Mouse (Mus musculus): ENCODE data around the gene Gm17581. TPM values are rescaled to one million over a fixed set of nuclear protein-coding genes. Genes with fewer than 3 reads are reported as not detected.

Gm17581 gene
- polyA plus RNA-seq, 1 experiment from 2014 or later, result not detected

GRCm38 (mm10) chr2:155764679-155765418, 29.2 kb upstream of the Gm17581 start:
- H3K4me2 ChIP-seq, result no peak overlapping the region
- no peaks in the 10 kb centered on the region for H3K9me3 ChIP-seq
- H3K36me3 ChIP-seq (replicated peaks), result no peaks in the 10 kb centered on the region
- peak; percentile 39 for ATAC-seq (ENCODE audit: low FRiP score)
- WGBS, result 52% methylated on average over 13 of the region's 13 CpGs
- H3K27me3 ChIP-seq, result 0 out of 2 replicates have a peak, but pooled peaks cover 5% of the 10 kb centered on the region
- H3K27ac ChIP-seq, result no peak overlapping the region
- no peak overlapping the region for H3K4me3 ChIP-seq (replicated peaks)
- H3K9ac ChIP-seq, result no peak overlapping the region
- H3K4me1 ChIP-seq, result no peaks in the 10 kb centered on the region

GRCm38 (mm10) chr2:155756855-155757566, 21.3 kb upstream of the Gm17581 start:
- Histone ChIP-seq H3K36me3 (replicated peaks) (no peaks in the 10 kb centered on the region), H3K27ac (no peak overlapping the region), H3K27me3 (peaks cover 10% of the 10 kb centered on the region; the same call in 1 of the 2 replicates), H3K4me2 (no peak overlapping the region), H3K9me3 (no peaks in the 10 kb centered on the region), H3K9ac (no peak overlapping the region), H3K4me1 (no peaks in the 10 kb centered on the region), H3K4me3 (replicated peaks) (no peak overlapping the region)
- 58% methylated on average over 14 of the region's 14 CpGs for WGBS
- ATAC-seq (ENCODE audit: low FRiP score), result no peak

- Histone ChIP-seq H3K4me2 (no peak overlapping the region), H3K4me3 (replicated peaks) (no peak overlapping the region), H3K36me3 (replicated peaks) (no peaks in the 10 kb centered on the region), H3K9me3 (no peaks in the 10 kb centered on the region), H3K27ac (no peak overlapping the region), H3K27me3 (peaks cover 18% of the 10 kb centered on the region), H3K4me1 (peaks cover 7% of the 10 kb centered on the region), H3K9ac (no peak overlapping the region)
- ATAC-seq (ENCODE audit: low FRiP score), result no peak
- 4% methylated on average over 1 of the region's 1 CpGs for WGBS
These were observed 20.1 kb upstream of the Gm17581 start for GRCm38 (mm10) chr2:155755746-155756145.

GRCm38 (mm10) chr2:155751014-155751786, 15.5 kb upstream of the Gm17581 start, which contains the start of gene Procr:
Gene Procr, plus strand, starts transcription at chr2:155751117.
- Histone ChIP-seq H3K9ac (peak within 1 kb of the TSS; percentile 44), H3K36me3 (replicated peaks) (no peaks in the 10 kb centered on the region), H3K27ac (no peak within 1 kb of the TSS), H3K4me1 (peaks cover 9% of the 10 kb centered on the region), H3K4me2 (peak within 1 kb of the TSS; percentile 58), H3K27me3 (peaks cover 14% of the 10 kb centered on the region), H3K9me3 (no peaks in the 10 kb centered on the region), H3K4me3 (replicated peaks) (peak within 1 kb of the TSS; percentile 32)
- ATAC-seq (ENCODE audit: low FRiP score), result no peak
- 3% methylated on average over 25 of the region's 25 CpGs for WGBS

- 85% methylated on average over 4 of the region's 4 CpGs for WGBS
- no peaks in the 10 kb centered on the region for H3K9me3 ChIP-seq
- peaks cover 9% of the 10 kb centered on the region for H3K4me1 ChIP-seq
- no peak overlapping the region for H3K27ac ChIP-seq
- no peaks in the 10 kb centered on the region for H3K36me3 ChIP-seq (replicated peaks)
- no peak overlapping the region for H3K4me3 ChIP-seq (replicated peaks)
- no peak overlapping the region for H3K4me2 ChIP-seq
- peaks cover 14% of the 10 kb centered on the region for H3K27me3 ChIP-seq
- no peak for ATAC-seq (ENCODE audit: low FRiP score)
- H3K9ac ChIP-seq, result no peak overlapping the region
These were observed 13.7 kb upstream of the Gm17581 start for GRCm38 (mm10) chr2:155749394-155749793.

GRCm38 (mm10) chr2:155745487-155745886, 9.8 kb upstream of the Gm17581 start:
- H3K27me3 ChIP-seq, result no peaks in the 10 kb centered on the region
- H3K4me3 ChIP-seq (replicated peaks), result no peak overlapping the region
- no peak overlapping the region for H3K27ac ChIP-seq
- no peak for ATAC-seq (ENCODE audit: low FRiP score)
- no peak overlapping the region for H3K4me2 ChIP-seq
- H3K4me1 ChIP-seq, result no peaks in the 10 kb centered on the region
- H3K9ac ChIP-seq, result no peak overlapping the region
- no peaks in the 10 kb centered on the region for H3K36me3 ChIP-seq (replicated peaks)
- WGBS, result 76% methylated on average over 3 of the region's 3 CpGs
- no peaks in the 10 kb centered on the region for H3K9me3 ChIP-seq

GRCm38 (mm10) chr2:155743351-155743750, 7.7 kb upstream of the Gm17581 start:
- no peak for ATAC-seq (ENCODE audit: low FRiP score)
- no peak overlapping the region for H3K4me2 ChIP-seq
- WGBS, result 96% methylated on average over 9 of the region's 9 CpGs

DNA sequence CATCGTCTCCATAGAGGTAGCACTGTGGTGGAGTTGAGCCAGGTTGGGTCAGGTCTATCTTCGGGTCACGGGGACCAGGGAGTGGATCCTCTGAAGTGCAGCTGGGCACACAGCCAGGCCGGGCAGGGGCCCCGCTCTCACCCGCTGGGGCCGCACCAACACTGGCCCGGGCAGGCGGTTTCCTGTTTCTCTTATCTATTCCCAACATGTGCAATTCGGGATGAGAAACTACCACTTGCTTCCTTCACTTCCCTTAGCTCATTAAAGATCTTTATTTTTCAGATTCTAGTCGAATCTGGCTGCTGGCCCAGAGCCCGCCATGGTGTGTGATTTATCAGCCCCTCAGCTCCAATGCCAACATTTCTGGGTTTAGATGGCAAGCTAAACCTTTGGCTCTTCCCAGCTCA, 7.3 kb upstream of the Gm17581 start:
- no peak for ATAC-seq (ENCODE audit: low FRiP score)
- H3K27ac ChIP-seq, result no peak overlapping the region
- no peaks in the 10 kb centered on the region for H3K9me3 ChIP-seq
- 86% methylated on average over 12 of the region's 12 CpGs for WGBS
- no peaks in the 10 kb centered on the region for H3K36me3 ChIP-seq (replicated peaks)
- no peak overlapping the region for H3K4me2 ChIP-seq
- no peaks in the 10 kb centered on the region for H3K27me3 ChIP-seq
- H3K4me3 ChIP-seq (replicated peaks), result no peak overlapping the region
- H3K9ac ChIP-seq, result no peak overlapping the region
- no peaks in the 10 kb centered on the region for H3K4me1 ChIP-seq

More at GRCm38 (mm10) chr2:155743351-155743750, 7.7 kb upstream of the Gm17581 start:
- no peak overlapping the region for H3K4me3 ChIP-seq (replicated peaks)
- H3K27me3 ChIP-seq, result no peaks in the 10 kb centered on the region
- no peaks in the 10 kb centered on the region for H3K9me3 ChIP-seq
- no peaks in the 10 kb centered on the region for H3K4me1 ChIP-seq
- H3K9ac ChIP-seq, result no peak overlapping the region
- no peak overlapping the region for H3K27ac ChIP-seq
- H3K36me3 ChIP-seq (replicated peaks), result no peaks in the 10 kb centered on the region

DNA sequence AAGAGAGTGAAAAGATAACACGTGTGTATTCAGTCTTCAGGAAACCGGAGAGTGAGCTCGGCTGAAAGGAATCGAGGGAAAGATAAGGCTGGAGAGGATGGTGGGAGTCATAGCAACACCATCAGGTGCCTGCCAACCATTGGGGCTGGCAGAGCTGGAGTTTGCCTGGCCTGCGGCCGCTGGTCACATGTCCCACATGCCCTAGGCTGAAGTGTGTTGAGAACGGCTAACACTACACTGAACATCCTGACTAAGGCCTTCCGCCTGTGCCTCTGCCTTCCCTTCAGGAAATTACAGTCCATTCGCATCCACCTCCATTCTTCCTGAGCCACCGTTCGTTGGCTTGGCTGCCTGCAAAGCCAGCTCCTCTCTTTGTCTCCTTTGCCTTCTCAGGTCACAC, 6.5 kb upstream of the Gm17581 start:
- Histone ChIP-seq H3K4me3 (replicated peaks) (no peak overlapping the region), H3K27me3 (no peaks in the 10 kb centered on the region), H3K9ac (no peak overlapping the region), H3K9me3 (no peaks in the 10 kb centered on the region), H3K4me2 (no peak overlapping the region), H3K36me3 (replicated peaks) (no peaks in the 10 kb centered on the region), H3K4me1 (no peaks in the 10 kb centered on the region), H3K27ac (no peak overlapping the region)
- WGBS, result 89% methylated on average over 11 of the region's 11 CpGs
- ATAC-seq (ENCODE audit: low FRiP score), result no peak

- no peaks in the 10 kb centered on the region for H3K4me1 ChIP-seq
- no peak for ATAC-seq (ENCODE audit: low FRiP score)
- no peaks in the 10 kb centered on the region for H3K9me3 ChIP-seq
- no peak overlapping the region for H3K9ac ChIP-seq
- no peak overlapping the region for H3K4me2 ChIP-seq
- WGBS, result 77% methylated on average over 9 of the region's 9 CpGs
- H3K27me3 ChIP-seq, result no peaks in the 10 kb centered on the region
- no peak overlapping the region for H3K27ac ChIP-seq
- no peaks in the 10 kb centered on the region for H3K36me3 ChIP-seq (replicated peaks)
- no peak overlapping the region for H3K4me3 ChIP-seq (replicated peaks)
These were observed 2.1 kb upstream of the Gm17581 start for GRCm38 (mm10) chr2:155737803-155738202.

DNA sequence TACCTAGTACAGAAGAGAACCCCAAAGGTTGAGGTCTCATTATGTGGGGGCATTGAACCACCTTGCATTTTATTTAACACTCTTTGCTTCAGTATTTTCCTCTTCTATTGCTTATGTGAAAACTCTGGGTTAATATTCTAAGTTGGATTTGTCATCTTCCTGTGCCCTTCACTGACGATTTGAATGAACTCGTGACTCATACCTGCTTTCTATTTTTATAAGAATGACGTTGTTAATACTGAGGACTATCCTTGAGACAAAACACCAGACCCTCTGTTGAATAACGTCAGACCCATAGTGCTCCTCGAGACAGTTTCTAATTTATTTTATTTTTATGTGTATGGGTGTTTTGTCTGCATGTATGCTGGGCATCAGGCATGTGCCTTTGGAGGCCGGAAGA, 1.3 kb upstream of the Gm17581 start:
- Histone ChIP-seq H3K4me1 (no peaks in the 10 kb centered on the region), H3K36me3 (replicated peaks) (no peaks in the 10 kb centered on the region), H3K4me2 (no peak overlapping the region), H3K27ac (no peak overlapping the region), H3K27me3 (no peaks in the 10 kb centered on the region), H3K4me3 (replicated peaks) (no peak overlapping the region), H3K9ac (no peak overlapping the region), H3K9me3 (no peaks in the 10 kb centered on the region)
- 86% methylated on average over 6 of the region's 6 CpGs for WGBS
- ATAC-seq (ENCODE audit: low FRiP score), result no peak

DNA sequence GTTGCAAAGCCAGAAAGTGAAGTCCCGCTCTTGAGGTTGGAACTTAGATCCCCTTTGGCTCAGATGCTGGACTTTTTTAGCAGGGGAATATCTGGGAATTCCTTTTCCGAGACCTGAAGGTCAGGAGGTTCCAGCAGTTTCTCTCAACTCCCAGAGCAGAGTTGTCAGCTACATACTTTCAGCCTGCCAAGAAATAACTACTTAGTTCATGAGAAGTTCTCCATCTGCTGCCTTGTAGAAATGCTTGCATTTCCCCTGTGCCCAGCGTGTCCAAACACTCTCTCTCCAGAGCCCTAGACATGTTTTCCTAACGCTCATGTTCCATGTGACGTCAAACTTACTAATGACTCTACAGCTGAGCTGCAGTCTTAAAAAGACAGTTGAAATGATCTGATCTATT, 586 bp downstream of the Gm17581 start:
- ATAC-seq (ENCODE audit: low FRiP score), result no peak
- no peak overlapping the region for H3K4me3 ChIP-seq (replicated peaks)
- no peak overlapping the region for H3K9ac ChIP-seq
- no peaks in the 10 kb centered on the region for H3K9me3 ChIP-seq
- WGBS, result 83% methylated on average over 5 of the region's 5 CpGs
- no peaks in the 10 kb centered on the region for H3K27me3 ChIP-seq
- no peaks in the 10 kb centered on the region for H3K4me1 ChIP-seq
- no peaks in the 10 kb centered on the region for H3K36me3 ChIP-seq (replicated peaks)
- no peak overlapping the region for H3K27ac ChIP-seq
- H3K4me2 ChIP-seq, result no peak overlapping the region
